Mouse (Mus musculus) T-helper 17 cell (primary cell): ENCODE results near the gene Rec8.

ENCODE experiments used
- in situ Hi-C, 2 experiments: fragments of 300-600 bp; cut with MboI, MseI; formaldehyde crosslinking; loops; 1 replicate in 1 of 2; 2 replicates in 1 of 2; pipeline ENCODE4 v1.15.1; 2025; ENCODE audit warnings: high pct_unique_total_duplicates in 2 of 2

Gene Rec8

DNA sequence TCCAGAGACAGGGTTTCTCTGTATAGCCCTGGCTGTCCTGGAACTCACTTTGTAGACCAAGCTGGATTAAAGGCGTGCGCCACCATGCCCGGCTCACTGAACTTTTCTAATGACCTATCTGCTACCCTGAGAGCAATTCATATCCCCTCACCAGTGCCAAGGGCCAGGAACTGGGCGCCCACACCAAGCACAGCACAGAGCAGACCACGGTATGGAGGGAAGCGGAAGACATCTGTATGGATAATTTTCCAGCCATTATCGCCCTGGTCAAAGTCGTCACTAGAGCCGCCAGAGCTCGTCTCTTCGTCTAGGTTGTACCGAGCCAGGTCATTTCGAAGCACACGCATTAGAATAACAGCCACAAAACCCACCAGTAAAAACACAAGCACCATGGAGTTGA is 23.0 kb downstream of the Rec8 start:
- in situ Hi-C loops: no loop called here

DNA sequence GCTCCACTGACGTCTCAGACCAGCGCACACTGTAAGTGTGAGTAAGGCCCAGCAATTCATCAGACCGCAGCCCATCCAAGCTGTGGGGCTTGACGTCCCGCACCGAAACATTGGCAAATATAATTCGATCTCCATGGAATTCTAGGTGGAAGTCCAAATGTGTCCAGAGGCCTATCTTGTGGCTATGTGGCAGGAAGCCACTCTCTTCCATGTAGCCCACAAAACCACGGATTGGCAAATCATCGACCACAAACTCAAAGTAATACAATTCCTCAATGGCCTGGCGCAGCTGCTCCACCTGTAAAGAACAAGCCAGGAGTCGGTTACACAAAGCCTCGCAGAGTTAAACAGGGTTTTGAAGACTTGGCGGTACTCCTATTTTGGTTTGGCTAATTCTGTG is 23.5 kb downstream of the Rec8 start:
- in situ Hi-C loops: no loop called here

DNA sequence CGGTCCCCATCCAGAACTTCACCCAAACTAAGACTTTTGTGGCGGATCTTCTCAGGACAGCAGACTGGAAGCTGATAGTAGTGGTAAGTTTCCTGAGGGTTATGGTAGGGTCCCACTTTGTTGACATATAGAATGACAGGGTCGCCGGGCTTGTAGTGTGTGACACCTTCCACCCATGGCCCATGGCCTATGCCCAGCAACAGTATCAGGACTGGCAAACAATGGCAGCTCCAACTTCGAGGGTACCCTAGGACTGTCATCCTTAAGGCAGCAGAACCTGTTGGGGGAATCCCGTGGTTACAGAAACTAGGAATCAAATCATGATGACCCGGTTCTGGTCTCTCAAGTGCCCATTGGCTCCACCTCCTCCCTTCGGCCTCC is 24.8 kb downstream of the Rec8 start:
- in situ Hi-C loops: no loop called here

DNA sequence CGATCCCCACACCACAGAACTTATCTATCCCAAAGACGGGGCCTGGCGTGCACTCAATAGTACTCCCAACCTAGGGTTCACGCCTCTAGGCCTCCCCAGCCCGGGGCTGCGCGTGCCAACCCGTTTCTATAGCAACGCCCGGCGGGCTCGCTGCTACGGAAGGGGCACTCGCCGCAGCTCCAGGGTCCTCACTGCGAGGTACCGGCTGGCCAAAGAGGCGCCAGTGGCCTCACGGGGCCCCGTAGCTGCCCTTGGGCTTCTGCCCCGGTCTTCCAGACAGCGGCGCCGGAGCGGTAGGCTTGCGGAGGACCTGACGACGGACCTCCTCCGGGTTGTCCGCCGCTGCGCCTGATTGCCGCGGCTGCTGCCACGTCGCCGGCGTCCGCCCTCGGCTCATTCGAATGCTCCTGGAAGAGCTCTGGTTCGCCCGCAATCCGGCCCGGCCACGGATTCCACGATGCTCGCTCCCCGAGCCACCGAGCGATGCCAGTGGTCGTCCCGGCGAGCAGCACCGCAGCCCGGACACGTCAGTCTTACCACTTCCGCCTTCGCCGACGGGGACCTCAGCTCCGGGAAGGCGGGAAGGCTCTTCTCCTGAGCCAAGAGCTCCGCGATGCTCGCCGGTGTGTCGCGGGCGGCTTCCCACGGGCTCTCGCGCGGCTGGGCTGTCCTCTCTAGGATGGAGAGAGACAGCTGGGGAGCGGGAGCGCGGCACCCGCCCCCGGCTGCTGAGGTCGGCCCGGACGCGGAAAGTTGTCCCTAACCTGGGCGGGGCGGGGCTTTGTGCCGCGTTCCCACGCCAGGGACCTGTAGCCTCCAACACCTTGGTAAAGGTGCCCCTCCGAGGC is 25.4 kb downstream of the Rec8 start, which contains the start of gene Tm9sf1:
Gene Tm9sf1, minus strand, starts transcription at position 747 of the 848 bp plus-strand sequence.
- in situ Hi-C loops: no loop called here

DNA sequence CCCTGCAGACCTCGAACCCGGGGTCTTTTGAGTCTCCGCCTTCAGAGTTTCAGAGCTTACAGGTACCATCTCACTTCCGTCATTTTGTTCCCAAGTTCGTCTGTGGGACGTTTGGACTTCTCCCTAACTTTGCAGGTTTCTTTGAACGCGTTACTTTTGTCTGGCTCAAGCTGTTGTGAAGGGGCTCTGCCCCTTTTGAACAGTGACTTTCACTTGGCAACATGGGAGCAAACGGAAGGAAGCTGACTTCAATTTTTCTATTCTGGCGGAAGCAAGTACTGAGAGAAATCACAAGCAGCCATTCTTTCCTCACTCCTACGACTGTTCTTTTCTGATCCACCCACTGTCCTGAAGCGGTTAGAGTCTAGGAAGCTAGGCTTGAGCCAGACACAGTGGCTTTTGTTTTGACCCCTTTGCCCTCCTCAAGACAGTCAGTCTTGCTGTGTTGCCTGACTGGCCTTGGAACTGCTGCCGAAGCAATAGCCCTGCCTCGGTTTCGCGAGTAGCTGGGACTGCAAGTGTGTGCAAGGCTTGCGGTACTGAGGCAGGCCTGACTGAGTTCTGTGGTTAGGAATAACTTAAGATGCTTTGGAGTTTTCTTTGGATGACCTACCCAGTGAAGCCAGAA is 26.5 kb downstream of the Rec8 start:
- in situ Hi-C loops: no loop called here

DNA sequence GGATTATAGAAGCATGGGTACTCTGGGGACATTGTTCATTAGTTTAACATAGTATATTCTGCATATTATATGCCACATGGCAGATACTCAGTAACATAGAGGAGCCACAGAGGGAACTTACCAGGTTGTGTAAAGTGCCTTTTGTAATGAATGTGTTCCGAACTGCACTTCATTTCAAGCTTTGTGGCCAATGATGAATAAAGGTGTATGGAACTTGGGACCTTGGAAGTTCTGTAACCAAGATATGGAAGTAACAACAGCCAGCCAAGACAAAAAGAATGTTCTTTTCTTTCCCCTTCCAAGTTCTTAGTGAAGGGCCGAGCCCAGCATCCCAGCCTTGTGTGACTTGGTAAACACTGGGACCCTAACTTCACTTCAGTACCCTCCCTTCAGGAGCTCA is 32.0 kb downstream of the Rec8 start, which contains the start of gene Tssk4:
Gene Tssk4, plus strand, starts transcription at position 301 of the 400 bp plus-strand sequence.
- in situ Hi-C loops: no loop called here

DNA sequence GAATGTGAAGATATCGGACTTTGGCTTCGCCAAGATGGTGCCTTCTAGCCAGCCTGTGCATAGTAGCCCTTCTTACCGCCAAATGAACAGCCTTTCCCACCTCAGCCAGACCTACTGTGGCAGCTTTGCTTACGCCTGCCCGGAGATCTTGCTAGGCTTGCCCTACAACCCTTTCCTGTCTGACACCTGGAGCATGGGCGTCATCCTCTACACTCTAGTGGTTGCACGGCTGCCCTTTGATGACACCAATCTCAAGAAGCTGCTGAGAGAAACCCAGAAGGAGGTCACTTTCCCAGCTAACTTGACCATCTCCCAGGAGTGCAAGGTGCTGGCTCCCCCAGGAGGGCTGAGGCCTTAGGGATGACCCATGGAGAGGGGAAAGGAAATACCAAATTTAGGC is 33.7 kb downstream of the Rec8 start:
- in situ Hi-C loops: no loop called here

DNA sequence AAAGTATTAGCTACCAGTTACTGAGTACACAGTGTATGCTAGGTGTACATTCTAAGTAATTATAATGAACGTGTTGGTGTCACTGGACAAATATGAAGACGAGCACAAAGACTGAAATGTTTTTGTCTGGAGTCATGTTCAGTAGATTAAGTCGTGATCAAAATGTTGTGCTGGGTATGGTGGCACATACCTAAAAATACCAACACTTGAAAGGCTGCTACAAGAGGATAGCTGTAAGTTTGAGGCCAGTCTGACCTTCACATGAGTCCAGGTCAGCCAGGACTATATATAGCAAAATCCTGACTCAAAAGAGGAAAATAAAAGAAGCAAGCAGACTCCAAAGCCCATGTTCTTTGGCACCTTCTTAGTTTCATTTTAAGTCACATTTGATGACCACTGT is 39.1 kb downstream of the Rec8 start:
- in situ Hi-C loops: no loop called here

DNA sequence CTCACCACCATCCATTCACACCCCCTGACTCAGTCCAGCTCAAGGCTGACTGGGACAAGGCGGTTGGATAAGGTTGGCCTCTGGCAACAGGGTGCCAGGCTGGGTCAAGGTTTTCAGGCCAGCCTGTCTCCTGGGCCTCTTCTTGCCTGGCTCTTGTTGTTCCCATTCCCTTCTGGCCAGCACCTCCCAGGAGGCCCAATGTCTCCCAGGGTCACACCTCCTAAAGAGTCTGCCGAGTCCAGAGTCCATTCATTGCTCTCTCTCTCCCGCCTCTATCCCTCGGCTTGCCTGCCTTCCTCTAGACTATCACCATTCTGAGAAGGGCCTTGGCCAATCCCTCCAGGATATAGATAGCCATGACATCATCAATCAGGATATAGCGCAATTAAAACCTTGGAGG is 40.2 kb downstream of the Rec8 start:
- in situ Hi-C loops: no loop called here

DNA sequence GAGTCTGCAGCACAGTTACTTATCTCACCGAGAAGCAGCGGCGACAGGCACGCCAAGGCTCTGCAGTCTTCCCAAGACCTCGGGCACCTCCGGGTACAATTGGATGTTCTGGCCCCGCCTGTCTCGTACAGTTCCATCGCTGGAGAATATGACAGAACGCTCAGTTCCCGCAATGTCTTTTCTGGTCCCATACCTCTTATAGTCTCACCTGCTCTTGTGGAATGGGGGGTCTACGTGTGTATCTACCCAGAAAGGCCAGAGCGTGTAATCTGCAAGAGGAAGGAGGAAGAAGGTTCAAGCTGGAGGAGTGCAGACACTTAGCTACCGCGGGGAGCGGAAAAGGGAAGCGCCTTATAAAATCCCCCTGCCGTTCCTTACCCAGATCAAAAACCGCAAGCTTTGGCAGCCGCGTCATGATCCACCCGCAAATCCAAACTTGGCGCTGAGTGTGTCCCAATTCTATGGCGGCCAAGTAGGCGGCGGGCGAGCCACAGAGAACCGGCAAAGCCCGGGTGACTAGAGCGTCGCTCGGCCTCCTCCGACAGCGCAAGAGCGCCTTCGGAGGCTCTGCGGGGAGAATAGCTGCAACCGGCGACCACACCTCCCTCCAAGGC is 42.2 kb downstream of the Rec8 start, which contains the start of gene Mdp1:
Gene Mdp1, minus strand, starts transcription at position 549 of the 614 bp plus-strand sequence.
- in situ Hi-C loops: loop anchor here in 1 of 2 experiments (10.0 kb wide), 1 partner anchor 235 kb away; no protein-coding TSS in a partner anchor

DNA sequence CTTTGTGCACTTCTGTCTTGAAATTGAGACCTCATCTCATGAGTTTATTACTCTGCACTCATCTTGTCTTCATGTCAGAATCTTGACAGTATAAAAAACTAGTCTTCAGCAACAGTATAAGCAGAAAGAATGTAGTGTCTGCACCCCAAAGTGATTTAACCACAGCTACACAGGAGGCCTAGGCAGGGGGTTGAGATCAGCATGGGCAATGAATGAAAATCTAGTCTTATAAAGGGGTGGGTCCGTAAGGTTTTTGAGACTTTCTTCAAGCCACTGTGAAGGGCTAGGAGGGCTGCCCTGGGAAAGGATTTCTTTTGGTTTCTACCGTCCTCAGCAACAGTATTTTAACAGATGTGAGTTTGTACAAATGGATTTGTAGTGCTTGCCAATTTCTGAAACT is 42.8 kb downstream of the Rec8 start:
- in situ Hi-C loops: loop anchor here in 1 of 2 experiments (10.0 kb wide), 1 partner anchor 234 kb away; no protein-coding TSS in a partner anchor

DNA sequence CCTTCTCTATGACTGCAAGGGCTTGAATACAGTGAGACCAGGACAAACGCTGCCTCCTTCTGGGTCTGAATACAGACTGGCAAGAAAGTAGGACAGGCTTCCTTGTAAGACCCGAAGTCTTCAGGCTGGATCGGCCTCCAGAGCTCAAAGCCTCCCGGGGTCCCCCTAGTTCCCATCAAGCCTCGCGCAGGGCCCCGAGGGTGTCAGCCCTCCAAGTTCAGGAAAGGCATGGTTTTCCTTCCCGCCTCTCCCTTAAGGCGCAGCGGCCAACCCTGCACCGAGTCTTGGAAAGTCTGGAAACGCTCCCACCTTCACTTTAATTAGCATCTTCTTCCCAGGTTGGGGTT is 53.6 kb downstream of the Rec8 start:
- in situ Hi-C loops: no loop called here

DNA sequence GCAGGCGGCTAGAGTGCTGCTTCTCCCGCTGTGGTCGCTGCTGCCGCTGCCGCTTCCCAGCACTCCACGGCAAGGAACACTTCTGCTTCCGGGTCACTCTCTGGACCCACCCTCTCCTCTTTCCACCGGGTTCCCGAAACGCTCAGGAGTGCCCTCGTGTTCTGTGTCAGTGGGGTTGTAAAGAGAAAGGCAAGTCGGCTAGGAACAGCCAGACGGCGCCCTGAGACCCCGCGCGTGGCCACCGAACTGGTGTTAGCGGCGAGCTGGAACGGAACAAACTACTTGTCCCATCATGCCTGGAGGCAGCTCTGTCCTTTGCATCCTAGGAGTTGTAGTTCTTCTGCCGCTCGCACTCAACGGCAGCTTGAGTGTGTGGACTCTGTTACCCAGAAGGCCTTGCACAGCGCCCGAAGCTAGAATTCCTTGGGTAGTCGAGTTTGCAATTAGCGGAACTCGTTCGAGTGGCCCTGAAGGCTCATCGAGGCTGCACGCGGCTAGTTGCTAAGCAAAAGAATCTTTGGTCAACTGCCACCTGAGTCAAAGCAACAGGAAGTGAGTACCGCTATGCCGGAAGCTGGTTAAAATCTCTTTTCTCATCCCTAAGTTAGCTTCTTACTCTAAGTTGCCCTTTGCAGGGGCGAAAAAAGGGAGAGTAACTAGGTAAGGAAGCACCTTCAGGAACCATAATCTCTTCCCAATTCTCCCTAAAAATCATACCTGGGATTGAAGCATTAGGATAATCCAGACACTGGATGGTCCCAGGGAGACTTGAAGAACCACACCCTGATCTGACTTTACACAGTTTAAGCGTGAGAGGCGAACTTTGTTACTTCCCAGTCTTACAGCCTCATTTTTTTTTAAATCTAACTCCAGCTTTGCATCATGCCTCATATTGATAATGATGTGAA is 54.2 kb downstream of the Rec8 start, which contains the start of the genes Gmpr2 and Nedd8:
Gene Gmpr2, plus strand, starts transcription at position 109 of the 908 bp plus-strand sequence.
Gene Nedd8, minus strand, starts transcription at position 292 of the 908 bp plus-strand sequence.
- in situ Hi-C loops: no loop called here

DNA sequence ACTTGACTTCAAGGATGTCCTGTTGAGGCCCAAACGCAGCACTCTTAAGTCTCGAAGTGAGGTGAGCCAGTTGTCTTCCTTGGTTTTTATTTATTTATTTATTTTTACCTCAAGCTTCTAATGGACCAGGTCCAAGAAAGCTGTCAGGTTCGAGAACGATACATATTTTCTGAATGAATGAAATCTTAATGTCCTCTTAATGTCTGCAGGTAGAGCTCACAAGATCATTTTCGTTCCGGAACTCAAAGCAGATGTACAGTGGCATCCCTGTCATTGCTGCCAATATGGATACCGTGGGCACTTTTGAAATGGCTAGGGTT is 54.9 kb downstream of the Rec8 start:
- in situ Hi-C loops: no loop called here
